Mouse (Mus musculus): Measurements from ENCODE around the gene Rbms1.

DNA sequence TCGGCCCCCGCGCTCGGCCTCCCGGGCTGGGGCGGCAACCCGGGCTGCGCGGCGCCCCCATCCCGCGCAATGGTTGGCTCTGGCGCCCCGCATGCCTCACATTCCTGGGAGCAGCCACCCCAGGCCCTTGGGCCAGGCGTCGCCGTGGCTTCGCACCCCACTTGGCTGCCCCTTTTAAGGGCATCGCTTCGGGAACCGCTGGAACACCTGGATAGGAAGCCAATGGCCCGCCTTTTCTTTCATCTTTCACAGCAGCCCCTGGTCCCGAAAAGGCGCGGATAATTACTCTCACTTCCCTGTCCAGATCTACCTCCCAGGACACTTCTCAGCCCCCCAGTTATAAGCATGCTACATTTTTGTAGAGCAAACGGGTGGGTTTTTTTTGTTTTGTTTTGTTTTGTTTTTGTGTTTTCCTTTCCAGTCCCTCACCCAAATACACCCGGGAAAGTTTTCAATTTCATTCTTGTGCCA lies 81.4 kb downstream of the Rbms1 start:
- no peak for TF ChIP-seq JUND (IDR thresholded peaks at IDR 0.05; ENCODE audit: low read depth, low read length)
- TF ChIP-seq MAX (IDR thresholded peaks at IDR 0.05; ENCODE audit: low read length) = no peak
- no peak for TF ChIP-seq CTCF (IDR thresholded peaks at IDR 0.05 in 2 of 3, conservative IDR thresholded peaks at IDR 0.05 in 1 of 3; ENCODE audit: control insufficient read depth in 1 of 3, insufficient read depth in 1 of 3, low read depth in 2 of 3, low read length in 3 of 3, poor library complexity in 1 of 3, severe bottlenecking in 1 of 3)
